Mouse (Mus musculus) heart, adult 11 months (tissue): ENCODE data around the gene Rasgrp2.
A peak's percentile ranks its signal among the peaks of the same experiment; 100 is the strongest.

Source experiments
- DNase-seq: peaks from one replicate; pipeline ENCODE4 v3.0.0; 2022

The Rasgrp2 gene

DNA sequence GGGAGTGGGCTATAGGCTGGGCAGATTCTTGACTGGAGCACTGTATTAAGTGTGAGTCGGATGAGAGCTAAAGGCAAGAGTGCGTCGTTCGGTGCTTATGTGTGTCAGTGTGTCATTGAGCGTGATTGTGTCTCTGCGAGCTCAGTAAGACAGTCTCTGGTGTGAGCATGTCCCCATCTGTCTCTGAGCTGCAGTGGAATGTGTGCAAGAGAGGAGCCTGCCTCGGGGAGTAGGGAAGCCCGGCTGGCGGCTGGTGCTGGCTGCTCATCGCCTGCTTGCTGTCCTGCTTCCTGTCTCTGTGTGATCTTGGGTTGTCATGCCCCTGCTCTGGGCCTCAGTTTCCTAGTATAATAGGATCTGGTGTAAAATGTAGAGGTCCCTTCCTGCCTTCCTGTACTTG, 43.9 kb downstream of the Rasgrp2 start:
- no peak for DNase-seq

DNA sequence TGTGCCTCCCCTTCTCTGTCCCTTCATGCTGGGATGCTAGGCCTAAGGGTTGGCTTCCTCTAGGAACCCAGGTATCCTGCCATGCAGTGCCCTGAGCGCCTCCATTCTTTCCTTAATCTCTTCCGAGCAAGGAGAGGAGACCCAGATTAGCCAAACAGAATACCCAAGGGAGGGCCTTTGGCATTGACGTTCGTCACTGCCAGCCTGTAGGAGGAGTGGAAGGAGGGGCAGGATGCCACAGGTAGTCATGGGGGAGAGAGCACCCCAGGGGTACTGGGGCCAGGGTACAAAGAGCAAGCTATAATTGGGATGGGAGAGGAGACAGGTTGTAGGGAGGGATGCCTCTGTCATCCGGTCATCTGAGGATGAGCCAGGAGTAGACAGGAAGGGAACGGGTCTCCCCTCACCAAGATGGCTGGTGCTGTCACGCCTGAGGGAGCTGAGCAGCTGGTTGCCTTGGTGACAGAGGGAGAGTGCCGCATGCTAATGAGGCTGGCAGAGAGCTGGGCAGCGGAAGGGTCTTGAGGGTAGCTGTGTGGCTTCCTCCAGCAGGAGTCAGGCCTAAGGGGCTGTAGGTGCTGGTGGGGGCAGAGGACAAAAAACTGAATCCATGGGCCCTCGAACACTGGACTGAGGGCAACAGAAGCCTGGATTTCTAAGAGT, 46.8 kb downstream of the Rasgrp2 start:
- DNase-seq = no peak

DNA sequence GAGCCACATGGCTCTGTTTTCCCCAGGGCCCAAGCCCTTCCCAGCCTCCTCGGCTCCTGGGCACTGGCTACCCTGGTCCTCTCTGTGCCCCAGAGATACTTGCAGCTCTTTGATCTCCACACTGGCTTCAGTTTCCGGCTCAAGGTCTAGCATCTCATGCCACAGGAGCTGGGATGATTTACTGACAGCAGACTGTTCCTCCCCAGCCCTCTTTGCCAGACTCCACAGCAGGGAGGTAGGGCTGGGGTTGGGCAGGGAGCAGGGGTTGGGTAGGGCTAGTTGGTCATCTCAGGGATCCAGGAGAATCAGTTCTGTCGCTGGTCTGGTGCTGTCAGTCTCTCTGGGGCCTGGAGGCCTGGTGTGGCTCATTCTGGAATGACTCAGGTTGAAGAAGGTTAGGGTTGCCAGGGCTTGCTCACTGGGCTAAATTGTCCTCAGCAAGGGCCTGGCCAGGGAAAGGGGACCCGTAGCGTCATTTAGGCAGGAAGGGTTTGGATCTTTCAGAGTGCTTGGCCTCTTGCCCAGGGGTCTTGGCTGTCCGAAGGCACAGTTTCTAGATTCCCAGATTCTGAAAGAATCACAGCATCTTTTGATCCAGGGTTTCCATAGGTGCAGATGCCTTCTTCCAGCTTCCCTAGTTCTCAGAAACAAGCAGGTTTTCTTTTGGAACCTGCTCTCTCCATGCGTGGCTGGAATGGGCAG, 47.7 kb downstream of the Rasgrp2 start:
- no peak for DNase-seq

DNA sequence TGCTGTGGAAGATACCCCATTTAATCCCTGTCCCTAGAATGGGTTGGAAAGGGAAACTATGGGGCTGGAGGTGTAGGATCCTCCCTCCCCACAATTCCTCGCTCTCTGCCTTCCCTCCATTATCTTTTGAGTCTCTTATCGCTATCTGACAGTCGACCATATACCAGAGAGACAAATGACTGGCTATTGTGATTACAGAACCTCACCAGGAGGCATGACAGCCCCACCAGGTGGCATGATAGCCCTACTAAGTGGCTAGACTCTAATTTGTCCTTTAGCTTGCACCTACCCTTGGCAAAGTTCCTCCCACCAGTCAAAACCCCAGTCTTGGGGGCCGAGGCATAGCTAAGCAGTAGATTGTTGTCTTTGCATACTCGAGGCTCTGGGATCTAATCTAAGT, 49.6 kb downstream of the Rasgrp2 start:
- DNase-seq = peak; percentile 88

DNA sequence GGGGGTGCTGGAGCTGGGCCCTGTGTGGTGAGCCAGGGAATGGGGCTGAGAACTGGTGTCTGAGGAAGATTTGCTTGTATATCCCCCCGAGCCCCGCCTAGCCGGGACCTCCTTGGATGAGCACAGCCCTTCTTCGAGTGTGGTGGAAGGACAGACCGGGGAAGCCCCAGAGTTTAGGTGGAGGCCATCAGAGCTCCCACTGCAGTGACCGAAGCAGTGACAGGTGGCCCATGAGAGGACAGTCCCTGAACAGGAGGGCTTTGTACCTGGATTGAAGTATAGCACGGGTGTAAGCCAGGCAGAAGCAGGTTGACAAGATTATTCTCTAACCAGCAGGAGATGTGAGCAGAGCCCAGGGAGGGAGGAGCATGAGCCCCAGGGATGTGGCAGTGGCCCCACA, 50.7 kb downstream of the Rasgrp2 start:
- peak; percentile 90 for DNase-seq

DNA sequence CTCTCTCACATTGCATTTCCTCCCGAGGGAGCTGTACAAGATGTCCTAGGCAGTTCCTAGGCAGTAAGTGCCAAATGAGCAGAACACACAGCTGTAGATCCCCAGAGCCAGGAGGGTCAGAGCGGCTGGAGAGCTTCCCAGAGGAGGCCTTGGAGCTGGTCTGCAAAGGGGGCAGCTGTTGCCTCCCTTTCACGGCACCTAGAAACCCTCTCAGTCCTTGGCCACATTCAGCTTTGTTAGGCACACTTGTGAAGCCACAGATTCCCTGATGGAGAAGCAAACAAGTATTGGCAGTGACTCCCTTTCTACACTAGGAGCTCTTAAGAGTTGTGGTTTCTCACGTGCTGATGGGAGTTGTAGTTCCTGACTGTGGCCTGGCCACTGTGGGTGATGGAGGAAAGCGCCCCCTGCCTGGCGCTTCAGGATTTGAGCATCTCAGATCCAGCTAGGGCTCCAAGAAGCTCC, 52.9 kb downstream of the Rasgrp2 start:
- peak; percentile 99 for DNase-seq

DNA sequence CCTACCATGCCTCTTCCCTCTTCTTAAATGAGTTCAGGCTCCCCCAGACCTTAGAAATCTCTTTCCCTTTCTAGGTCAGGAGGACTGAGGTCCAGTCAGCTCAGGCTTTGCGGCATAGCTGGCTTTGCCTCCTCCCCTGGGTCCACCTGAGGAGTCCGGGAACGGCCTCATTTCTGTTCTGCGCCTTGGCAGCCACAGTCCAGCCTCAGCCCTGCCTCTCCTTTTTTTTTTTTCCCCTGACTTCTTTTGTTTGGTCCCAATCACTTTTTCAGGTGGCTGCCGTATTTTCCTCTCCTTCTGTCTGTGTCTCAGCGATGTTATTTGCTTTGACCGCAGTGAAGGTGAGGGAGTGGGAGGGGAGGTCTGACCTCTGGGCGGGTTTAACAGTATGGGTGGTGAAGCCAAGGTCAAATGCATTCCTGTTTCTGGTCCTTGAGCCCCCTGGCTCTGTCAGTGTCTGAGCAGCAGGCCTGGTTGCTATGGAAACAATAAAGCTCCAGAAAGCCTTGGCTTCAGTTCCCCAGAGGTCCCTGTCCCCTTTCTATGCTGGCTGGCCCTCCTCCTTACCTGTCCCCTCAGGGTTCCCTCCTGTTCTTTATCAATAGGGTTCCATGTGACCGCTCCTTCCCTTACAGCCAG, 53.7 kb downstream of the Rasgrp2 start:
- DNase-seq = peak; percentile 86

DNA sequence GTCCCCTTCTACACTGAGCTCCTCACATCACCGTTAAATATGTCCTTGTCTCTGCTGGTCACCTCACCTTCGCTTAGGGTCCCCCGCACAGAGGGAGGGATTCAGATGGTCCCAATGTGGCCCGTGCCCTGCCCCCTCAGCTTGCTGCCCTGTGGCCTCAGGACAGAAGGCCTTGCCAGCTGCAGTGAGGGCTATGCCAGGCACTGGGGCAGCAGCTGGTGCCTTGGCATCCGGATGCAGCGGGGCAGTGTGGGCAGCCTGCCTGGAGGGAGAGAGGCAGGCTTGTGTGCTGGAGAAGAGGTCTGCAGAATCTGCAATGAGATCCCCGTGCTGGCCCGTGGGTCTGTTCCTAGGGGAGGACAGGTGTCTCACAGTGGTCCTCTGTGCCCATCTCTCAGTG, 54.2 kb downstream of the Rasgrp2 start:
- peak; percentile 90 for DNase-seq

DNA sequence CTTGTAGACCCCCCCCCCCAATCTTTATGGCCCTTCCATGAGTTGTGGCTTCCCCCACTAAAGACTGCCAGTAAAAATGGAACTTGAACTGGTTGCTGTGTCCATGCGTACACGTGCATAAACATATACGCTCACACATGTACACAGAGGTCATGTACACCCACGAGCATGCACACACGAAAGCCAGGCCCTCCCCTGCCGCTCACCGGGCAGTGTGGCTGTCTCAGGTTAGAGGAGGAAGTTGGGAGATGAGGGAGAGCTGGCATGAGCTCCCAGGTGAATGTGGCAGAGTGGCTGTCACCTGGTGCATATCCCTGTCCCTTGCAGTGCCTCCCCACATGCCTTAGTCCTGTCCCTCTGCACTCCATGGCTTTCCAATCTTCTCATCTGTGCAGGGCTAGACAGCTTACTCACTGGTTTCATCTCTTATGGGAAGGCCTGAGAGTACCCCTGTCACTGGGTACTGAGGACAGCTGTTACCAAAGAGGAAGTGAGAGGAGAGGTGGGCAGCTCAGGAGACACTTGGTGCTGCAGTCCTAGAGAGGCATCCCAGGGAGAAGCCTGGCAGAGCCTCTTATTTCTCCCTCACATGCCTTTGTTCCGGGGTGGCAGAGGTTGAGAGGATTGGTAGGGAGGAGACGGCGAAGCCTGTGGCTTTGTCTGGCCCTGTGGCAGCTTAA, 55.0 kb downstream of the Rasgrp2 start:
- peak; percentile 90 for DNase-seq

DNA sequence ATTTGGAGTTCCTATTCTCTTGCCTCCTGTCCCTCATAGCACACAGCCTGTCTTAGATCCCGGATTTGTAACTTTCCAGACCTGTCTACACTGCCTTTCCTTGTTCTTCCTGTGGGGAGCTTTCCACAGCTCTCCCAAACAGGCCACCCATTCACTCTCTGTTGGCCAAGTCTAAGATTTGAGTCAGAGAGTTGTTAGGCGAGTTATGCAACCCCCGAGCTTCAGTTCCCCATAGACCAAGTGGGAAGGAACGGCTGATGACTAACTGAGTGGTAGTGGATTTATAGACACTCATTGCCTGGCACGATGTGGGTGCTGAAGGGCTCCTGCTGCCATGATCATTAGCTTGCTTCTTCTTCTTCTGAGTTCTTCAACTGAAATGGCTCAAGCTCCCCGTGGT, 60.4 kb downstream of the Rasgrp2 start:
- peak; percentile 88 for DNase-seq

DNA sequence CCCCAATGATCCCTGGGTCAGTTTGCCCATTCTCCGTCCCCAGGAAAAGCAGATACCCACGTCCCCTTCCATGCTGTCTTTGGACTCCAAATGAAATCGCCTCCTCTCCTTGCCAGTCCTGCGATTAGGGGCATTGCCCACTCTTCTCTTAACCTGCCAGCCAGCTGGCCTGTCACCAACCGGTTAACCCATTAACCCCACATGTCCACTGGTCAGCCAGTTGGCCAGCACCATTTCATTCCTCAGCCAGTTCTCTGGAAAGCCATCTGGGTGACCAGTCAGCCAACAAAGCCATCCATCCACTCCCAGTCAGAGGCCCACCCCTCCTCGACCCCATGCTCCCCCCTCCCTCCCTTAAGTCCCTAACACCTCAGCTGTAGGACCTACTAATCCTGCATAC, 63.7 kb downstream of the Rasgrp2 start:
- DNase-seq = no peak

DNA sequence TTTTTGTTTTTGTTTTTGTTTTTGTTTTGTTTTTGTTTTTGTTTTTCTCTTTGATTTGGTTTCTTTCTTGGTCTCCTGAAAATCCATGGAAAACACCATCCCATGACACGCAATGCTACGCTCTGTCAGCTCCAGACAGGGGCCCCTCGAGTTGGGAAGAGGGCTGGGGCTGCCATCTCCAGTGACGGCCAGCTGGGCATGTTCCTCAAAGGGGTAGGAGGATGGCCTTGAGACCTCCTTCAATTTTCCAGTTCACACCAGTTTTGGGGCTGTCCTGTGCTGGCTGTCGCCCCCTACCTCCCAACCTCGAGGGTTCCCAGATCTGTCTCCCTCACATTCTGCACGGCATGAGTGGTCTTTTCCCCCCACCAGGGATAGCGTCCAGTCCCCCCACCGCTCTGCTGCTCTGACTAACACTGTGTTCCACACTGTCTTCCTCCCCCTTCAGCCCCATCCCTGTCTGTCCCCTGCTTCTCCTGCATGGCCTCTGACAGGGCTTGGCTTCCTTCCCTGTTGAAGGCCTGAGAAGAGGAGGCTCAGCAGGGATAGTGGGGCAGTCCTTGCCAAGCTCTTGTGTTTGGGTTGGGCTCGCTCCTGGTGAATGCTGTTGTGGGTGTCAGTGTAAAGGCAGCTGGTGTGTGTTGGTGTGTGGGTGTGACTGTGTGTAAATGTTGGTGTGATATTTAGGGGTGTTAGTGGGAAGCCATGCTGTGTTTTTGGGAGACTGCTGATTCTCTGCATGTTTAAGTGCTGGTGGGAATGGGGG, 65.3 kb downstream of the Rasgrp2 start:
- DNase-seq = peak; percentile 94
